Mouse (Mus musculus) embryo, embryonic 11.5 days (tissue): ENCODE data around the gene Olfr910.

Source experiments
- DNase-seq: peaks from one replicate; pipeline ENCODE4 v3.0.0-alpha.2; 2012; ENCODE audit warnings: low read depth, low spot score

Olfr910 gene

DNA sequence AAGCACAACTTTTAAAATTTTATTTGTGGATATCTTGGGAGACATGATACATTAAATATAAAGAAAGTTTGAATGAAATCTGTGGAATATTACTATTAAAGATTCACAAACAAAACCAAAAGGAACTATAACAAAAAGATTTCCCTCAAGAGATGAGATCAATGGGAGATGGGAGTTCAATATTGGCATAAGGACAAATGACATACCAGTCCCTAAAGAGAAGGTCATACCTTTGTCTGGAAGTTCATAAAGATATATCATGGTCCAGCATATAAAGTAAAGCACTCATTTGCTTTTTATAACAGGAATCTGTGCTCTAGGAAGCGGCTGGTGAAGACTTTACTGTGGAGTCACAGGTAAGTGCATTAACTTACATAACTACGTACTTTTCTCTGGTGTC lies at the start of gene Olfr910:
TSS of gene Olfr910 (plus strand) at position 301 of the 400 bp plus-strand sequence.
- no peak for DNase-seq

DNA sequence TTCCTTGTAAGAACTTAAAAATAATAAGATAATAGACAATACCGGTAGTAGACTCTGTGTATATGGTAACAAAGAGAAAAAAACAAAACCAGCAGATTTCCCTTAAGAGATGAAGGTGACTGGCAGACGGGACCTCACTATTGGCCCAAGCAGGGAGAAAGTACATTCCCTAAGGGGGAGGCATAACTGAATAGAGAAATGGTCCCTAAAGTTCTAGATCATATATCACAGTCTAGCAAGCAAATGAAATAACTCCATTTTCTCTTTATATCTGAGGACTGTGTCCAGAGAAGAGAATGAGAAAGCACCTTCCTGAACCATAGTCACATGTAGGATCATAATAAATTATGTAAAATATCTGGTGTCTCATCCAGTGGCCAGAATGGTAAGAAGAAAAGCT lies 42.1 kb upstream of the Olfr910 start, which contains the start of gene Olfr907:
TSS of gene Olfr907 (plus strand) at position 301 of the 400 bp plus-strand sequence.
- no peak for DNase-seq

DNA sequence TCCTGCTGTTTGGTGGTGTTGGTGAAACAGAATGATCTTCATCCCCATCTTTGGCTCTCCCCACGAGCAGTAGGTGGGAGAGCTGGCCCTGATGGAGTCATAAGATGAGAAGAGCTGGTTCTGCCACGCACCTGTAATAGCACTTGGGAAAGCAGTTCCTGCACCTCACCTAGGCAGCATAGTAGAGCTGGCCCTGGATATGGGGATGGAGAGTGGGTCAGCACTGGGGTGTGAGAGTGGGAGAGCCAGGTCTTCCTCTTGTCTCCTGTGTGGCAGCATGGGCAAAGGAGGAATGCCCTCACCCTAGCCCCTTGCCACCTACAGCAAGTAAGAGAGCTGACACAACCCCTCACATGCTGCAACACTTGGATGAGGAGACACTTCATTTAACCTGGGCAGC lies 25.3 kb upstream of the Olfr910 start:
- DNase-seq: no peak

DNA sequence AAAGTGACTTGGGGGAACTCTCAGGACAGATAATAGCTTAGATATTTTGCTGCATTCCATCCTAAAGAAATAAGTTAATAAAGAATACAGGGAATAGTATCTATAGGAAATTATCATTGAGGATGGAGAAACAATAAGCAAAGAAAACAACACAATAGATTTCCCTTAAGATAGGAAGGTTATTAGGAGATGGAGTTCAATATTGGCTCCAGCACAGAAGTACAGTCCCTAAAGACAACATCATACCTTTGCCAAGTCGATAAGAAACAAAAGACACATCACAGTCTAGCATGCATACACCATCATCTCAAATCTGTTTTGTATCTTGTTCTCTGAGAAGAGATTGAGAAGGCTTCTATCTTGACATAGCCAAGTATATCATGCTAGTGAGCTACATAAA lies 16.4 kb upstream of the Olfr910 start, which contains the start of gene Olfr911-ps1:
TSS of gene Olfr911-ps1 (plus strand) at position 301 of the 400 bp plus-strand sequence.
- no peak for DNase-seq

DNA sequence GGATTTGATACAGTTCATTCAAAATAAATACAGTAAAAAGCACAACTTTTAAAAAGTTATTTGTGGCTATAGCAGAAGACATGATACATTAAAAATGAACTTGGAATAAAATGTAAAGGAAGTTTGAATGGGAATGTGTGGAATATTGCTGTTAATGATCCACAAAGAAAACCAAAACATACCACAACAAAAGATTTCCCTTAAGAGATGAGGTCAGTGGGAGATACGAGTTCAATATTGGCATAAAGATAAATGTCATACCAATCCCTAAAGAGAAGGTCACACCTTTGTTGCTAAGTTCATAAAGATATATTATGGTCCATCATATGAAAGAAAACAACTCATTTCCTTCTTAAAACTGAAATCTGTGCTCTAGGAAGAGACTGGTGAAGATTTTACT lies 42.2 kb downstream of the Olfr910 start, which contains the start of gene Olfr912:
TSS of gene Olfr912 (plus strand) at position 301 of the 400 bp plus-strand sequence.
- DNase-seq: no peak
